Mouse (Mus musculus) brain, adult 10 weeks (tissue): ENCODE results near the gene Tecta. TPM values are rescaled to one million over a fixed set of nuclear protein-coding genes. Genes with fewer than 3 reads are reported as not detected.

ENCODE experiments used
- polyA plus RNA-seq: library from polyadenylated mRNA; stranded (reverse); fragments of 350-450 nt; fragmentation: Illumina TruSeq; extraction: RNeasy Lipid Tissue Mini Kit (QIAGEN cat#74804); gene quantifications from one replicate; pipeline ENCODE4 v1.2.3, GENCODE M21; 2015; ENCODE audit warnings: low read depth, low replicate concordance

Tecta gene
- not detected for polyA plus RNA-seq

DNA sequence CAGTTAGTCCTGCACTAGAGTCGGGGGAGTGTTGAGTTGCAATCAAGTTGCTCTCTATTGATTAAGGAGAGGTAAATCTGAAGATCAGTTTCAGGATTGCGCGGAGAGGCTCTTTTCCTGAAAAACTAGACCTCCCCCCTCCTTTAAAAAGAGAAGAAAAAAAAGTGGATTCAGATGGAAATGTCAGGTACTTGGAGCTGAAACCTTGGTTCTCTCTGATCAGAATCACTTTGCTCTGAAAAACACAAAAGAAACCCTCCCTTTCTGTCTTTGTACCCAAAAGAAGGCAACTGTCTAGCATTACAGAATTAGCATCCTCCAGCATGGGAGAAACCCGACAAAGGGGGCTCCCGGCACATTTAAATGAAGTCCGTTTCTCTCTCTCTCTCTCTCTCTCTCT is at the start of gene Tecta:
Gene Tecta (minus strand): TSS at position 101 of the 400 bp plus-strand sequence.

Other genes with a start within 250 kb of the Tecta start
- 62.3 TPM for gene Sc5d, start 135.7 kb downstream of the Tecta start, polyA plus RNA-seq
- gene Tbcel, start 107.9 kb upstream of the Tecta start, polyA plus RNA-seq = 29.8 TPM